Mouse (Mus musculus) small intestine, adult 2 months (tissue): Measurements from ENCODE around the gene Podnl1.

Experiments used
- CTCF ChIP-seq: fragments of 200-500 bp; IDR thresholded peaks from 2 replicates; pipeline ENCODE4 v1.5.1; 2012; ENCODE audit warnings: low read depth, mild to moderate bottlenecking, control low read depth, inconsistent platforms, low read length, moderate library complexity, mixed read lengths; ENCODE audit not compliant: insufficient replicate concordance, insufficient read length; ENCODE audit errors: extremely low read depth
- POLR2A ChIP-seq: fragments of 200-500 bp; IDR thresholded peaks from 2 replicates; pipeline ENCODE4 v1.6.1; 2012; ENCODE audit warnings: low read depth, mild to moderate bottlenecking, control low read depth, inconsistent platforms, low read length, moderate library complexity

DNA sequence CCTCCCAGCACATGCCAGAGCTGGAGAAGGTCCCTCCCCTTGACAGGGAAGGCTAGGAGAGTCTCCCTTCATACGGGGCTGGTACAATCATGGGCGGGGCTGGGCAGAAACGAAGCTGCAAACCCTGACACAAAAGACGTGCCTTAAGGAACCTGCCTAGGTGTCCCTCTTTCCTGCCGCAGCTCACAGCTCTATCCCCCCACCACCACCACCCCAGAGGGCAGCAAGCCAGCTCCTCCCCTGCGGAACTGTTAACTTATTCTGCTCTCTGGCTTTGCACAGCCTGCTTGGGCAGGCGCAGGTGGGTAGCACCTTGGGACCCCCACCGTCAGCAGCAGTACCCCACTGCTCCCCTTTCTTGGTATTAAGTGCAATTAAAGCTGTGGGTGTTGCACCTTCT lies 29.7 kb upstream of the Podnl1 start:
- TF ChIP-seq POLR2A = no peak
- TF ChIP-seq CTCF = no peak
